Mouse (Mus musculus): Measurements from ENCODE around the gene Patl1. TPM values are rescaled to one million over a fixed set of nuclear protein-coding genes. Genes with fewer than 3 reads are reported as not detected.
"Not testable (repeated sequence)": the region's sequence is repeated elsewhere in the genome, so short reads cannot be mapped to it uniquely, and the experiment has no call there.

Patl1 gene
- polyA plus RNA-seq (2015; fragmentation: Nextera tagmentation; extraction: Ambion mirVana) = 8.4 and 9.3 TPM in 2 replicates

- H3K4me3 ChIP-seq (ENCODE audit: low read depth, low read length) = peak within 1 kb of the TSS; percentile 98
- peak; percentile 98 for ATAC-seq
- H3K9ac ChIP-seq (ENCODE audit: low read depth, low read length) = peak within 1 kb of the TSS; percentile 87
- no peaks in the 10 kb centered on the region for H3K36me3 ChIP-seq (ENCODE audit: control insufficient read depth, insufficient read depth)
- H3K4me2 ChIP-seq (replicated peaks; ENCODE audit: low read depth) = peak within 1 kb of the TSS; percentile 78
- peak within 1 kb of the TSS; percentile 92 for H3K27ac ChIP-seq (ENCODE audit: low read depth, low read length)
- H3K4me1 ChIP-seq (replicated peaks; ENCODE audit: control insufficient read depth, insufficient read depth, low read length) = 0 out of 2 replicates have a peak, but pooled peaks cover 3% of the 10 kb centered on the region
- under 1% methylated on average over 36 of the region's 53 CpGs for WGBS
- no peaks in the 10 kb centered on the region for H3K9me3 ChIP-seq (ENCODE audit: control insufficient read depth)
- TF ChIP-seq CTCF (IDR thresholded peaks at IDR 0.05; ENCODE audit: low read depth) = no peak
- no peaks in the 10 kb centered on the region for H3K27me3 ChIP-seq (replicated peaks; ENCODE audit: control insufficient read depth, insufficient read depth, low read length)
Observed at GRCm38 (mm10) chr19:11912037-11912532, at the start of gene Patl1. TSS of gene Patl1 (plus strand) at chr19:11912399.

- TF ChIP-seq CTCF (IDR thresholded peaks at IDR 0.05; ENCODE audit: low read depth) = peak; percentile 28
- Histone ChIP-seq H3K9ac (ENCODE audit: low read depth, low read length) (no peak overlapping the region), H3K4me2 (replicated peaks; ENCODE audit: low read depth) (no peak overlapping the region), H3K4me1 (replicated peaks; ENCODE audit: control insufficient read depth, insufficient read depth, low read length) (no peaks in the 10 kb centered on the region), H3K4me3 (ENCODE audit: low read depth, low read length) (no peak overlapping the region), H3K27ac (ENCODE audit: low read depth, low read length) (no peak overlapping the region), H3K27me3 (replicated peaks; ENCODE audit: control insufficient read depth, insufficient read depth, low read length) (no peaks in the 10 kb centered on the region), H3K36me3 (ENCODE audit: control insufficient read depth, insufficient read depth) (no peaks in the 10 kb centered on the region), H3K9me3 (ENCODE audit: control insufficient read depth) (peaks cover 3% of the 10 kb centered on the region; the same call in 1 of the 2 replicates)
- WGBS = 85% methylated on average over 2 of the region's 2 CpGs
- no peak for ATAC-seq
Observed at GRCm38 (mm10) chr19:11867837-11868236, 44.4 kb upstream of the Patl1 start.

GRCm38 (mm10) chr19:11875006-11875405, 37.2 kb upstream of the Patl1 start, which contains the start of gene Olfr1419:
TSS of gene Olfr1419 (minus strand) at chr19:11875106.
- no peaks in the 10 kb centered on the region for H3K9me3 ChIP-seq (ENCODE audit: control insufficient read depth)
- no peaks in the 10 kb centered on the region for H3K4me1 ChIP-seq (replicated peaks; ENCODE audit: control insufficient read depth, insufficient read depth, low read length)
- no peak within 1 kb of the TSS for H3K27ac ChIP-seq (ENCODE audit: low read depth, low read length)
- H3K9ac ChIP-seq (ENCODE audit: low read depth, low read length) = no peak within 1 kb of the TSS
- no peaks in the 10 kb centered on the region for H3K27me3 ChIP-seq (replicated peaks; ENCODE audit: control insufficient read depth, insufficient read depth, low read length)
- no peaks in the 10 kb centered on the region for H3K36me3 ChIP-seq (ENCODE audit: control insufficient read depth, insufficient read depth)
- no peak for TF ChIP-seq CTCF (IDR thresholded peaks at IDR 0.05; ENCODE audit: low read depth)
- 49% methylated on average over 1 of the region's 1 CpGs for WGBS
- H3K4me2 ChIP-seq (replicated peaks; ENCODE audit: low read depth) = no peak within 1 kb of the TSS
- no peak within 1 kb of the TSS for H3K4me3 ChIP-seq (ENCODE audit: low read depth, low read length)
- ATAC-seq = no peak

GRCm38 (mm10) chr19:11878404-11878803, 33.8 kb upstream of the Patl1 start:
- not testable (repeated sequence) for H3K36me3 ChIP-seq (ENCODE audit: control insufficient read depth, insufficient read depth); H3K9me3 ChIP-seq (ENCODE audit: control insufficient read depth); H3K4me1 ChIP-seq (replicated peaks; ENCODE audit: control insufficient read depth, insufficient read depth, low read length); H3K9ac ChIP-seq (ENCODE audit: low read depth, low read length); ATAC-seq; H3K4me3 ChIP-seq (ENCODE audit: low read depth, low read length); H3K27me3 ChIP-seq (replicated peaks; ENCODE audit: control insufficient read depth, insufficient read depth, low read length); H3K4me2 ChIP-seq (replicated peaks; ENCODE audit: low read depth); H3K27ac ChIP-seq (ENCODE audit: low read depth, low read length)
- WGBS = 46% methylated on average over 22 of the region's 22 CpGs

- Histone ChIP-seq H3K4me1 (replicated peaks; ENCODE audit: control insufficient read depth, insufficient read depth, low read length) (no peaks in the 10 kb centered on the region), H3K4me3 (ENCODE audit: low read depth, low read length) (no peak within 1 kb of the TSS), H3K9ac (ENCODE audit: low read depth, low read length) (no peak within 1 kb of the TSS), H3K27ac (ENCODE audit: low read depth, low read length) (no peak within 1 kb of the TSS), H3K4me2 (replicated peaks; ENCODE audit: low read depth) (no peak within 1 kb of the TSS), H3K36me3 (ENCODE audit: control insufficient read depth, insufficient read depth) (no peaks in the 10 kb centered on the region), H3K9me3 (ENCODE audit: control insufficient read depth) (no peaks in the 10 kb centered on the region), H3K27me3 (replicated peaks; ENCODE audit: control insufficient read depth, insufficient read depth, low read length) (no peaks in the 10 kb centered on the region)
- ATAC-seq = no peak
- TF ChIP-seq CTCF (IDR thresholded peaks at IDR 0.05; ENCODE audit: low read depth) = no peak
- 33% methylated on average over 1 of the region's 1 CpGs for WGBS
Observed at GRCm38 (mm10) chr19:11886265-11886664, 25.9 kb upstream of the Patl1 start, which contains the start of gene Olfr1420. TSS of gene Olfr1420 (plus strand) at chr19:11886565.

GRCm38 (mm10) chr19:11911021-11911420, 1.2 kb upstream of the Patl1 start:
- H3K4me3 ChIP-seq (ENCODE audit: low read depth, low read length) = peak overlapping the region; percentile 98
- no peaks in the 10 kb centered on the region for H3K9me3 ChIP-seq (ENCODE audit: control insufficient read depth)
- H3K4me2 ChIP-seq (replicated peaks; ENCODE audit: low read depth) = peak overlapping the region; percentile 78
- no peak overlapping the region for H3K9ac ChIP-seq (ENCODE audit: low read depth, low read length)
- H3K36me3 ChIP-seq (ENCODE audit: control insufficient read depth, insufficient read depth) = no peaks in the 10 kb centered on the region
- no peak for ATAC-seq
- no peak for TF ChIP-seq CTCF (IDR thresholded peaks at IDR 0.05; ENCODE audit: low read depth)
- no peaks in the 10 kb centered on the region for H3K27me3 ChIP-seq (replicated peaks; ENCODE audit: control insufficient read depth, insufficient read depth, low read length)
- 77% methylated on average over 5 of the region's 5 CpGs for WGBS
- 0 out of 2 replicates have a peak, but pooled peaks cover 3% of the 10 kb centered on the region for H3K4me1 ChIP-seq (replicated peaks; ENCODE audit: control insufficient read depth, insufficient read depth, low read length)
- no peak overlapping the region for H3K27ac ChIP-seq (ENCODE audit: low read depth, low read length)
